Mouse (Mus musculus) embryonic fibroblast, embryonic 13.5 days (primary cell): Measurements from ENCODE around the gene Tnr.

Experiments used
- CTCF ChIP-seq: IDR thresholded peaks from 2 replicates; pipeline ENCODE4 v1.5.1; 2011; ENCODE audit warnings: mild to moderate bottlenecking, control low read depth, low read length, moderate library complexity, borderline replicate concordance; ENCODE audit not compliant: insufficient read depth
- POLR2A ChIP-seq: IDR thresholded peaks from 2 replicates; pipeline ENCODE4 v1.6.1; 2011; ENCODE audit warnings: low read depth, mild to moderate bottlenecking, control low read depth, low read length, moderate library complexity

- TF ChIP-seq POLR2A = no peak
- TF ChIP-seq CTCF = no peak
Measured at GRCm38 (mm10) chr1:159775168-159775567, 251.6 kb downstream of the Tnr start.
